Mouse (Mus musculus): ENCODE results near the gene Zfp296.

Gene Zfp296

DNA sequence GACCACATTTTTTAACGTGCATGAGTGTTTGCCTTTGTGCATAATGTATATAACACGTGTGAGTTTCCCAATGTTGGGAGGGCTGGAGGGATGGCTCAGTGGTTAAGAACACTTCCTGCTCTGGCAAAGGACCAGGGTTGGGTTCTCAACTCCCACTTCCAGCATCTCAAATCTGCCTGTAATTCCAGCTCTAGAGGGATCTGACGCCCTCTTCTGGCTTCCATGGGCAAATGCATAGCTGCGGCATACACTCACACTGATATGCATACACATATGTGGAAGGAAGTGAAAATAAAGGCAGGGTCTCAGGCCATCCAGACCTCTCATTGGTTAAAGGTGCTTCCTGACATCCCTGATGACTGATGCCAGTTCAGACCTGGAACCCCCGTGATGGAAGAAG lies 30.2 kb downstream of the Zfp296 start:
- DNase-seq (ENCODE audit: low spot score) = no peak

DNA sequence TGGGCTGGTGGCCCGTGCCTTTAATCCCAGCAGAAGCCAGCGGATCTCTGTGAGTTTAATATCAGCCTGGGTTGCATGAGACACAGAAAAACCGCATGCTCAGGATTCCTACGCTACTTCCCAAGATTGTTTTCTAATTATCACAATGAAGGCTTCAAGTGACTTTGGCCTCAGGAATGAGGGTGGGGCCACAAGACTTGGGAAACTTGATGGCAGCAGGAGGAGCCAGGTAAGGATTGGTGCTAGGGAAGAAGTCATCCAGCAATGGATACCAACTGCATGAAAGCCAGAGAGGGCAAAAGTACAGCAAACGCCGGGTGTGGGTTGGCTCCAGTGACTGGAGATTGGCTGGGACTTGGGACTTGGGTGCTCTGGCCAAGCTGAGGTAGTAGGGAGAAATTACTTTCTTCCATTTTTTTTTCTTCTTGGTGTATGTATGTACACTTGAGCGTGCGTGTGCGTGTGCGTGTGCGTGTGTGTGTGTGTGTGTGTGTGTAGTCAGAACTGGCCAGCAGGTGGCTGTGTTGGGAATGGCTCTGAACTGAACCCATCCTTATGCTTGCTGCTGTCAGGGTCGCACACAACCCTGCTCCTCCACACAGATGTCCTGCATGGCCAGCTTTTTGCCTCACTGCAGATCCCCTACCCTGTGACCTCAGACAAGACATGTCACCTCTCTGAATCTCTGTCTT lies 32.7 kb downstream of the Zfp296 start:
- no peak for DNase-seq (ENCODE audit: low spot score)

DNA sequence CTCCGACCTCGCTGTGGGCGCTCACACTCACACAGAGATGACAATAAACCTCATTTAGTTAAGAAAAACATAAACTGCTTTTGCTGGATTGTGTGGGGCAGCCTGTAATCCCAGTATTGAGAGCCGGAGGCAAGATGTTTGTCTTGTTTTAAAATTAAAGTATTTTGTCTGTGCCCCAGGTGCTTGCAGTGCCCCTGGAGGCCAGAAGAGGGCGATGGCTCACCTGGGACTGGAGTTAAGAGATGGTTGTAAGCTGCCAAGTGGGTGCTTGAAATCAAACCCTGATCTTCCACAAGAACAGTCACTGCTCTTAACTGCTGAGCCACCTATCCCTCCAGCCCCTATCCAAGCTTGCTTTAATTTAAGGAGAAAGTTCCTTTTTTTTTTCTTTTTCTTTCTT lies 33.9 kb downstream of the Zfp296 start:
- DNase-seq (ENCODE audit: low spot score) = no peak

- DNase-seq (ENCODE audit: low spot score) = no peak
Observed at GRCm38 (mm10) chr7:19615036-19615577, 38.0 kb downstream of the Zfp296 start.

DNA sequence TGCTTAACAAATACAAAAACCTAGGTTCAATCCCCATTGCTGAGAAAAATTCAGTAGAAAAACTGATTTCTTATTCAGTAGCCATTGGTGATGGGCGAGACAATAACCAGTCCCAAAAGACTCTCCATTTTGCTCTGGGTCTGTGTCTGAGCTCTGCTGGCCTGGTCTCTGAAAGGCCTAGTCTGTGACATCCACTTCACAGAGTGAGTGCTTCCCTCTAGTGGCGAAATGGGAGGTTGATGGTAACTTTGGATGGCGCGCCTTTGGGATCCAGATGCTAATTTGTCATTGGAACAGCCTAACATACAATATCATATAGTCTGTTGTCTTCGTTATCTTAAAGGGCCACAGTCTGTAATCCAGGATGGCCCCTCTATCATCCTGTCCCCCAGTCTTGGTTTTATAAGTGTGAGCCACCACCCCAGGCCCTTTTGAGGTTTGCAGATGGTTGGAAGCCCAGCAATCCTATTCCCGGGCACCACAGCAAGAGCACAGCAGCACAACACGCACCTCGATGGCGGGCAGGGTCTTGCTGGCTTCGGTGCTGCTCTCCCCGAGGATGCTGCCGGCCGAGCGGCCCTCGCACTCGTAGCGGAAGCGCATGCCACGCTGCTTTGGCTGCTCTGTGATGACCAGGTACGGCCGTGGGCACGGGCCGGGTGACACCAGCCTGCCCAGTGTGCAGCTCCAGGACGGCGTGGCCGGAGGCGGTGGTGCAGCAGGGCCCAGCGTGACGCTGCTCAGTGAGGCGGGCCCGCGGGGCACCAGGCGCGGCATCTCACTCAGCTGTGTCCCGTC lies 42.1 kb downstream of the Zfp296 start:
- DNase-seq (ENCODE audit: low spot score) = peak; percentile 88

GRCm38 (mm10) chr7:19620811-19621210 lies 43.7 kb downstream of the Zfp296 start:
- DNase-seq (ENCODE audit: low spot score) = peak; percentile 68

- no peak for DNase-seq (ENCODE audit: low spot score)
Observed at GRCm38 (mm10) chr7:19622241-19622640, 45.2 kb downstream of the Zfp296 start.

DNA sequence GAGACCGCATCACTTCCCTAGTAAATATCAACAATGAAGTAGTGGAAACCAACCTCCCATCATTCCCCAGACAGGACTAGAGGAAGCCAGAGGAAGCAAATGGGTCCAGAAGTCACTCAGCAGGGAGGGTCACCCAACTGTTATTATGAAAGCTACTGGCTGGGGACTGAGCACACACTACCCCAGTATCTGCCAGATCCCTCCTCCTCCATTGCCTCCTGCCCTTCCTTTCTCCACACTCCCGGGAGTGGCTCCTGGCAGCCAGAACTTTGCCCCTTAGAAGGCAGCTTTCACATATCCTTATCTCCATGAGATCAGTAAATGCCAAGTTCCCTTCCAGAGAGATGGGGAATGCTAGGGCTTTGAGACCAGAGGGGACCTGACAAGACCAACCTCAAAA lies 46.3 kb downstream of the Zfp296 start:
- DNase-seq (ENCODE audit: low spot score) = no peak

DNA sequence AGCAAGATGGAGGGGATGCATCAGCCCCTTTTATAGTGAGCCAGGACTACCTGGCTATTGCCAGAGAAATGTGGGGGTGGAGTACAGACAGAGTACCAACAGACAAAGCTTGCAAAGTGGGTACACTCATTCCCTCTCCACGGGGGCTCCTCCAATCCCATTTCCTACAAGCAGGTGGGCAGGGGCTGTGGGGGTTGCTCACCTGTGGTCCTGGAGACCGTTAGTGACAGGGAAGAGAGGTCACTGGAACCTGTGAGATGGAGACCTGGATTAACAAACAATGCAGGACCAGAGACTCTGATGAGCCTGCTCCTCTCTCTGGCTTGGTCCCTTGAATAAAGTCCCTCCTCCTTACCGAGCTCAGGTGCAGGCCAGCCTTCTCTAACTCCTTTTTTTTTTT lies 50.6 kb downstream of the Zfp296 start:
- DNase-seq (ENCODE audit: low spot score) = no peak

GRCm38 (mm10) chr7:19628192-19628535 lies 51.1 kb downstream of the Zfp296 start:
- DNase-seq (ENCODE audit: low spot score) = no peak

DNA sequence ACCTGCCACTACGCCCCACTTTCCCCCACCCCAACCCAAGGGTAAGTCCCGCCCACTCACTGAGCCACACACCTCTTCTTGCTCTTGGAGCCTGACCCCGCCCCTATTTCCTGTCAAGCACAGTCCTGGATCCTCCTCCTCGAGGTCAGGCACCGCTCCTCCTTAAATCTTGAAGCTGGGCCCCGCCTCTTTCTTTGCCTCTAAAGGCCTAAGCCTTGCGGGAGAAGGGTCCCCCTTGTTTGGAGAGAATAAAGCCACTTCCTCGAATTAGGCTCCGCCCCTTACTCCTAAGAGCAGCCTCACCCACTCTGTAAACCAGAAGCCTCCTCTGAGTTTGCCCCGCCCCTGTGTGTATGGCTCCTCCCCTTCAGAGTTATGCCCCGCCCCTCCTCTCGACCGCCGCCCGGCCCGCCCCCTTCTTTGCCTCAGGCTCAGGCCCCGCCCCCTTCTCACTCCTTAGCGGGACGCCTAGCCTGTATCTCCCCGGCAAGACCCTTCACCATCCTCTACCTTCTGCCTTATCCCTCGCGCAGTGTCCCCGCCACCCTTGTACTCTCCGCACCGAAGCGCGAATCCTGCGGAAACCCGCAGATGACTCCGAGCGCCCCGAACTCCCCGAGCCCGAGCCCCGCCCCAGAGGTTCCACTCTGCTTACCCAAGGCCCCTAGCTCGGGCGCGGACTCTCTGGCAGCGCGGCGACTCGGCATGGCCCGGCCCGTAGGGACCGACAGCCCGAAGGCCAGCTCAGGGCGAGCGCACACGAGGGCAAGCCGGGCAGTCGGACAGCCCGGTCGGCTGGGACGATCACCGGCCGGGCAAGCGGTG lies 51.7 kb downstream of the Zfp296 start:
- DNase-seq (ENCODE audit: low spot score) = peak; percentile 91

DNA sequence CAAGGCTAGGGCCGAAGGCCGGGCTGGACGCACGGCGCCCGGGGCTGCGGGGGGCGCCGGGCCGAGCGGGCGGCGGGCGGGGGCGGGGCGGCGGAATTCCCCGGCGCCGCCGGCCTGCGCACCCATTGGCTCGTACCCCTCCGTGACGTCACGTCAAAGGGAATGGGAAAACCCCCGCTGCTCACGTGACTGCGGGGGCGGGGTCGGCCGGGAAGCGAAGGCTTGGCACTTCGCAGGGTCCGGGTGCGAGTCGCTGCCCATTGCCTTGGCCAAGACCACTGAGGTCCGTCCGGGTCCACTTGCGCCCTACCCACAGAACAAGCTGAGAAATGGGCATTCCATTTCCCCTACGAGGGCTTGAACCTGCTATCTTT lies 52.3 kb downstream of the Zfp296 start, which contains the start of gene Relb:
Relb (minus strand) TSS at position 78 of the 374 bp plus-strand sequence.
- peak; percentile 93 for DNase-seq (ENCODE audit: low spot score)

Data from layer of hippocampus, adult 11-12 months (tissue).